Mouse (Mus musculus): ENCODE results near the gene Mypn. TPM values are rescaled to one million over a fixed set of nuclear protein-coding genes. Genes with fewer than 3 reads are reported as not detected.

Mypn gene
- polyA plus RNA-seq, 1 experiment from 2014 or later, result 1.8 TPM

GRCm38 (mm10) chr10:63236663-63237062, 32.9 kb upstream of the Mypn start:
- Histone ChIP-seq H3K9me3 (replicated peaks) (no peaks in the 10 kb centered on the region), H3K27me3 (replicated peaks) (no peaks in the 10 kb centered on the region), H3K9ac (replicated peaks) (no peak overlapping the region), H3K4me2 (no peak overlapping the region), H3K27ac (replicated peaks) (no peak overlapping the region), H3K36me3 (no peaks in the 10 kb centered on the region), H3K4me3 (replicated peaks) (no peak overlapping the region), H3K4me1 (no peaks in the 10 kb centered on the region)
- 94% methylated on average over 6 of the region's 6 CpGs for whole genome bisulfite sequencing
- no peak for ATAC-seq (ENCODE audit: low FRiP score)

- H3K9ac ChIP-seq (replicated peaks), result no peak overlapping the region
- H3K27ac ChIP-seq (replicated peaks), result no peak overlapping the region
- no peaks in the 10 kb centered on the region for H3K36me3 ChIP-seq
- WGBS, result 80% methylated on average over 8 of the region's 8 CpGs
- H3K4me3 ChIP-seq (replicated peaks), result no peak overlapping the region
- no peak overlapping the region for H3K4me2 ChIP-seq
- no peaks in the 10 kb centered on the region for H3K27me3 ChIP-seq (replicated peaks)
- no peaks in the 10 kb centered on the region for H3K4me1 ChIP-seq
- ATAC-seq (ENCODE audit: low FRiP score), result no peak
- no peaks in the 10 kb centered on the region for H3K9me3 ChIP-seq (replicated peaks)
Measured at GRCm38 (mm10) chr10:63235889-63236288, 32.1 kb upstream of the Mypn start.

- H3K9me3 ChIP-seq (replicated peaks), result no peaks in the 10 kb centered on the region
- no peak for ATAC-seq (ENCODE audit: low FRiP score)
- no peak overlapping the region for H3K4me2 ChIP-seq
- no peaks in the 10 kb centered on the region for H3K36me3 ChIP-seq
- H3K9ac ChIP-seq (replicated peaks), result no peak overlapping the region
- H3K27ac ChIP-seq (replicated peaks), result no peak overlapping the region
- H3K27me3 ChIP-seq (replicated peaks), result no peaks in the 10 kb centered on the region
- 87% methylated on average over 5 of the region's 5 CpGs for WGBS
- H3K4me3 ChIP-seq (replicated peaks), result no peak overlapping the region
- no peaks in the 10 kb centered on the region for H3K4me1 ChIP-seq
Measured at GRCm38 (mm10) chr10:63234133-63234532, 30.4 kb upstream of the Mypn start.

GRCm38 (mm10) chr10:63231630-63232029, 27.9 kb upstream of the Mypn start:
- Histone ChIP-seq H3K4me2 (no peak overlapping the region), H3K9ac (replicated peaks) (no peak overlapping the region), H3K4me1 (no peaks in the 10 kb centered on the region), H3K36me3 (no peaks in the 10 kb centered on the region), H3K4me3 (replicated peaks) (no peak overlapping the region), H3K27me3 (replicated peaks) (no peaks in the 10 kb centered on the region), H3K9me3 (replicated peaks) (no peaks in the 10 kb centered on the region), H3K27ac (replicated peaks) (no peak overlapping the region)
- no peak for ATAC-seq (ENCODE audit: low FRiP score)
- WGBS, result 86% methylated on average over 5 of the region's 5 CpGs

- H3K9me3 ChIP-seq (replicated peaks), result no peaks in the 10 kb centered on the region
- WGBS, result 54% methylated on average over 5 of the region's 5 CpGs
- no peak overlapping the region for H3K4me2 ChIP-seq
- no peak overlapping the region for H3K9ac ChIP-seq (replicated peaks)
- no peaks in the 10 kb centered on the region for H3K36me3 ChIP-seq
- H3K4me3 ChIP-seq (replicated peaks), result no peak overlapping the region
- ATAC-seq (ENCODE audit: low FRiP score), result no peak
- H3K27ac ChIP-seq (replicated peaks), result no peak overlapping the region
- H3K27me3 ChIP-seq (replicated peaks), result no peaks in the 10 kb centered on the region
- no peaks in the 10 kb centered on the region for H3K4me1 ChIP-seq
Measured at GRCm38 (mm10) chr10:63230854-63231253, 27.1 kb upstream of the Mypn start.

GRCm38 (mm10) chr10:63230266-63230665, 26.5 kb upstream of the Mypn start:
- no peak overlapping the region for H3K27ac ChIP-seq (replicated peaks)
- H3K9me3 ChIP-seq (replicated peaks), result no peaks in the 10 kb centered on the region
- H3K9ac ChIP-seq (replicated peaks), result no peak overlapping the region
- no peak overlapping the region for H3K4me3 ChIP-seq (replicated peaks)
- H3K4me1 ChIP-seq, result no peaks in the 10 kb centered on the region
- no peak for ATAC-seq (ENCODE audit: low FRiP score)
- WGBS, result 90% methylated on average over 7 of the region's 7 CpGs
- H3K4me2 ChIP-seq, result no peak overlapping the region
- no peaks in the 10 kb centered on the region for H3K27me3 ChIP-seq (replicated peaks)
- H3K36me3 ChIP-seq, result no peaks in the 10 kb centered on the region

- 77% methylated on average over 12 of the region's 12 CpGs for WGBS
- Histone ChIP-seq H3K4me1 (no peaks in the 10 kb centered on the region), H3K4me3 (replicated peaks) (no peak overlapping the region), H3K9ac (replicated peaks) (no peak overlapping the region), H3K27ac (replicated peaks) (no peak overlapping the region), H3K36me3 (no peaks in the 10 kb centered on the region), H3K27me3 (replicated peaks) (no peaks in the 10 kb centered on the region), H3K9me3 (replicated peaks) (no peaks in the 10 kb centered on the region), H3K4me2 (no peak overlapping the region)
- ATAC-seq (ENCODE audit: low FRiP score), result no peak
Measured at GRCm38 (mm10) chr10:63224341-63224740, 20.6 kb upstream of the Mypn start.

- ATAC-seq (ENCODE audit: low FRiP score), result no peak
- Histone ChIP-seq H3K4me3 (replicated peaks) (no peak overlapping the region), H3K27me3 (replicated peaks) (no peaks in the 10 kb centered on the region), H3K4me1 (no peaks in the 10 kb centered on the region), H3K9me3 (replicated peaks) (no peaks in the 10 kb centered on the region), H3K27ac (replicated peaks) (no peak overlapping the region), H3K36me3 (no peaks in the 10 kb centered on the region), H3K4me2 (no peak overlapping the region), H3K9ac (replicated peaks) (no peak overlapping the region)
- WGBS, result 38% methylated on average over 7 of the region's 7 CpGs
Measured at GRCm38 (mm10) chr10:63221081-63221783, 17.5 kb upstream of the Mypn start.

- H3K4me1 ChIP-seq, result no peaks in the 10 kb centered on the region
- no peak for ATAC-seq (ENCODE audit: low FRiP score)
- H3K4me3 ChIP-seq (replicated peaks), result no peak overlapping the region
- 60% methylated on average over 6 of the region's 6 CpGs for WGBS
- no peak overlapping the region for H3K27ac ChIP-seq (replicated peaks)
- no peak overlapping the region for H3K9ac ChIP-seq (replicated peaks)
- H3K27me3 ChIP-seq (replicated peaks), result no peaks in the 10 kb centered on the region
- no peaks in the 10 kb centered on the region for H3K36me3 ChIP-seq
- no peaks in the 10 kb centered on the region for H3K9me3 ChIP-seq (replicated peaks)
- no peak overlapping the region for H3K4me2 ChIP-seq
Measured at GRCm38 (mm10) chr10:63208871-63209270, 5.1 kb upstream of the Mypn start.

- no peak for ATAC-seq (ENCODE audit: low FRiP score)
- no peak overlapping the region for H3K4me2 ChIP-seq
- no peaks in the 10 kb centered on the region for H3K36me3 ChIP-seq
- no peak overlapping the region for H3K27ac ChIP-seq (replicated peaks)
- H3K9me3 ChIP-seq (replicated peaks), result no peaks in the 10 kb centered on the region
- no peak overlapping the region for H3K9ac ChIP-seq (replicated peaks)
- no peaks in the 10 kb centered on the region for H3K4me1 ChIP-seq
- H3K4me3 ChIP-seq (replicated peaks), result no peak overlapping the region
- 87% methylated on average over 3 of the region's 3 CpGs for WGBS
- no peaks in the 10 kb centered on the region for H3K27me3 ChIP-seq (replicated peaks)
Measured at GRCm38 (mm10) chr10:63203002-63203401, 750 bp downstream of the Mypn start.

GRCm38 (mm10) chr10:63201534-63201933, 2.2 kb downstream of the Mypn start:
- no peak overlapping the region for H3K4me3 ChIP-seq (replicated peaks)
- H3K4me1 ChIP-seq, result no peaks in the 10 kb centered on the region
- no peak overlapping the region for H3K9ac ChIP-seq (replicated peaks)
- no peaks in the 10 kb centered on the region for H3K36me3 ChIP-seq
- no peaks in the 10 kb centered on the region for H3K9me3 ChIP-seq (replicated peaks)
- WGBS, result 81% methylated on average over 8 of the region's 8 CpGs
- no peaks in the 10 kb centered on the region for H3K27me3 ChIP-seq (replicated peaks)
- ATAC-seq (ENCODE audit: low FRiP score), result no peak
- H3K27ac ChIP-seq (replicated peaks), result no peak overlapping the region
- no peak overlapping the region for H3K4me2 ChIP-seq

- no peaks in the 10 kb centered on the region for H3K27me3 ChIP-seq (replicated peaks)
- 73% methylated on average over 4 of the region's 4 CpGs for WGBS
- H3K9ac ChIP-seq (replicated peaks), result no peak overlapping the region
- H3K4me3 ChIP-seq (replicated peaks), result no peak overlapping the region
- no peaks in the 10 kb centered on the region for H3K4me1 ChIP-seq
- H3K9me3 ChIP-seq (replicated peaks), result no peaks in the 10 kb centered on the region
- no peak overlapping the region for H3K27ac ChIP-seq (replicated peaks)
- H3K36me3 ChIP-seq, result no peaks in the 10 kb centered on the region
- H3K4me2 ChIP-seq, result no peak overlapping the region
- no peak for ATAC-seq (ENCODE audit: low FRiP score)
Measured at GRCm38 (mm10) chr10:63199008-63199407, 4.7 kb downstream of the Mypn start.
